Mouse (Mus musculus): ENCODE results near the gene Kynu. TPM values are rescaled to one million over a fixed set of nuclear protein-coding genes. Genes with fewer than 3 reads are reported as not detected.

Gene Kynu
- polyA plus RNA-seq, 1 experiment from 2014 or later: 1.5 TPM

DNA sequence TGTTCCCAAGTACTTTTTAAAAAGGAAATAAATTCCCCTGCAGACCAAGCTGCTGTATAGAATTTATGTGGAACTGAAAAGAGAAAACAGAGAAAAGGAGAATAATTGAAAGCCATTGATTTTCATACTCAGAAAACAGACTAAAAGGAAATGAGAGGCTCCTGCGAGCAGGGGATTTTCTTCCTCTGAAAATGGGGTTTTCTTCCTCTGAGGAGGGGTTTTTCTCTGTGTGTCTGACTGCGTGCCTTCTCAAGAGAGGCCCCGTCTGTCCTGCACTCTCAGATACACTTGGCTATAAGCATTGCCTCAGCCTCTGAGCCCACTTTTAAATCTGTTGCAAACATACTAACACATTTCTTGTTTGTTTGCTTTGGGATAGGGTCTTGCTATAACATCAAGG, 1.9 kb downstream of the Kynu start:
- DNase-seq (ENCODE audit: low spot score) (no peak), ATAC-seq (ENCODE audit: low FRiP score) (no peak)
- Histone ChIP-seq H3K9ac (ENCODE audit: low read depth, low read length) (no peak overlapping the region), H3K4me1 (replicated peaks; ENCODE audit: control insufficient read depth, insufficient read depth, low read length) (no peaks in the 10 kb centered on the region), H3K4me2 (replicated peaks; ENCODE audit: low read depth, low read length) (no peak overlapping the region), H3K4me3 (ENCODE audit: low read depth, low read length) (no peak overlapping the region), H3K9me3 (ENCODE audit: control insufficient read depth, low read length) (no peaks in the 10 kb centered on the region), H3K27ac (ENCODE audit: low read depth, low read length) (no peak overlapping the region), H3K36me3 (ENCODE audit: control insufficient read depth, insufficient read depth, low read length) (no peaks in the 10 kb centered on the region), H3K27me3 (ENCODE audit: control insufficient read depth, insufficient read depth, low read length) (no peaks in the 10 kb centered on the region)
- 88% methylated on average over 3 of the region's 3 CpGs for WGBS

GRCm38 (mm10) chr2:43561209-43561608, 6.1 kb downstream of the Kynu start:
- Histone ChIP-seq H3K27ac (ENCODE audit: low read depth, low read length) (no peak overlapping the region), H3K4me3 (ENCODE audit: low read depth, low read length) (no peak overlapping the region), H3K4me1 (replicated peaks; ENCODE audit: control insufficient read depth, insufficient read depth, low read length) (no peaks in the 10 kb centered on the region), H3K4me2 (replicated peaks; ENCODE audit: low read depth, low read length) (no peak overlapping the region), H3K9me3 (ENCODE audit: control insufficient read depth, low read length) (no peaks in the 10 kb centered on the region), H3K9ac (ENCODE audit: low read depth, low read length) (no peak overlapping the region), H3K27me3 (ENCODE audit: control insufficient read depth, insufficient read depth, low read length) (no peaks in the 10 kb centered on the region), H3K36me3 (ENCODE audit: control insufficient read depth, insufficient read depth, low read length) (no peaks in the 10 kb centered on the region)
- DNase-seq (ENCODE audit: low spot score) (no peak), ATAC-seq (ENCODE audit: low FRiP score) (no peak)
- 92% methylated on average over 3 of the region's 3 CpGs for WGBS

- Histone ChIP-seq H3K9me3 (ENCODE audit: control insufficient read depth, low read length) (no peaks in the 10 kb centered on the region), H3K27ac (ENCODE audit: low read depth, low read length) (no peak overlapping the region), H3K4me3 (ENCODE audit: low read depth, low read length) (no peak overlapping the region), H3K9ac (ENCODE audit: low read depth, low read length) (no peak overlapping the region), H3K4me1 (replicated peaks; ENCODE audit: control insufficient read depth, insufficient read depth, low read length) (no peaks in the 10 kb centered on the region), H3K4me2 (replicated peaks; ENCODE audit: low read depth, low read length) (no peak overlapping the region), H3K27me3 (ENCODE audit: control insufficient read depth, insufficient read depth, low read length) (no peaks in the 10 kb centered on the region), H3K36me3 (ENCODE audit: control insufficient read depth, insufficient read depth, low read length) (no peaks in the 10 kb centered on the region)
- ATAC-seq (ENCODE audit: low FRiP score) (no peak), DNase-seq (ENCODE audit: low spot score) (no peak)
- 93% methylated on average over 9 of the region's 9 CpGs for WGBS
Observed at GRCm38 (mm10) chr2:43562779-43563178, 7.7 kb downstream of the Kynu start.

DNA sequence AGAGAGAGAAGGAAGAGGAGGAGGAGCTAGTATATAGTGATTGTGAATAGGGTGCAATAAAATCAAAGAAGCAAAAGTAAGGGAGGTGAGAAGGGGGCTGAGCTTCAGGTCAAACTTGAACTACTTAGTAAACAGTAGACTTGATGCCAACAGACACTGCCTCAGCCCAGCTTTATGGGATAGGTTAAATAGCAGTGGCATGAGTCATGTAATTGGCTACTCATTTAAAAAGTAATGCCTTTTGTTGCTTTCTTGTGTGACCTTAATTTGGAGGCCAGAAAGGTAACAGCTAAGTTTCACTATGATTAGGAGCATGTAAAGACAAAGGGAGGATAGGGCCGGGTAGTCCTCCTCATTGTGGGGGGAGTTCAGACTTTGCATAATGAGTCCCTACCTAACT, 13.3 kb downstream of the Kynu start:
- H3K9me3 ChIP-seq (ENCODE audit: control insufficient read depth, low read length): no peaks in the 10 kb centered on the region
- no peak overlapping the region for H3K4me2 ChIP-seq (replicated peaks; ENCODE audit: low read depth, low read length)
- H3K9ac ChIP-seq (ENCODE audit: low read depth, low read length): no peak overlapping the region
- H3K4me3 ChIP-seq (ENCODE audit: low read depth, low read length): no peak overlapping the region
- no peaks in the 10 kb centered on the region for H3K36me3 ChIP-seq (ENCODE audit: control insufficient read depth, insufficient read depth, low read length)
- DNase-seq (ENCODE audit: low spot score): no peak
- ATAC-seq (ENCODE audit: low FRiP score): no peak
- no peaks in the 10 kb centered on the region for H3K4me1 ChIP-seq (replicated peaks; ENCODE audit: control insufficient read depth, insufficient read depth, low read length)
- no peaks in the 10 kb centered on the region for H3K27me3 ChIP-seq (ENCODE audit: control insufficient read depth, insufficient read depth, low read length)
- H3K27ac ChIP-seq (ENCODE audit: low read depth, low read length): no peak overlapping the region
- 86% methylated on average over 1 of the region's 1 CpGs for WGBS

DNA sequence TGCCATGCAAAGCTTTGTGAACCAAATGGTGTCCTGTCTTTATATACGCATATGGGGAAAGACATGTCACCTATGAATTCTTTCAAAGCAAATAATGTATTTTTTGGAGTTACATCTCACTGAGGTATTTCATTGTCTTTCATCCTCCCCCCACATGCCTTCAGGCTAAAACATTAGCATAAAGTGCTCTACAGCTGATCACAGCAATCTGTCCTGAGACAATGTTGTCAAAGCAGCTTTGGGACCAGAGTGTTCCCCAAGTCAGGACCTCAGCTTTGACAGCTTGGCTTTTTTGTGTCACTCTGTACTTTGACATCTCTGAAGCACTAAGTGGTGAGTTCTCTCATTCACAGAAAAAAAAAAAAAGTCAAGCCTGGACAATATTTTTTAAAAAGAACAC, 18.4 kb downstream of the Kynu start:
- Histone ChIP-seq H3K9ac (ENCODE audit: low read depth, low read length) (no peak overlapping the region), H3K27ac (ENCODE audit: low read depth, low read length) (no peak overlapping the region), H3K4me3 (ENCODE audit: low read depth, low read length) (no peak overlapping the region), H3K4me1 (replicated peaks; ENCODE audit: control insufficient read depth, insufficient read depth, low read length) (no peaks in the 10 kb centered on the region), H3K4me2 (replicated peaks; ENCODE audit: low read depth, low read length) (no peak overlapping the region), H3K27me3 (ENCODE audit: control insufficient read depth, insufficient read depth, low read length) (no peaks in the 10 kb centered on the region), H3K9me3 (ENCODE audit: control insufficient read depth, low read length) (no peaks in the 10 kb centered on the region), H3K36me3 (ENCODE audit: control insufficient read depth, insufficient read depth, low read length) (no peaks in the 10 kb centered on the region)
- DNase-seq (ENCODE audit: low spot score) (no peak), ATAC-seq (ENCODE audit: low FRiP score) (0 out of 2 replicates have a peak, but pooled peaks have one; percentile 54)
- 79% methylated on average over 1 of the region's 1 CpGs for WGBS

DNA sequence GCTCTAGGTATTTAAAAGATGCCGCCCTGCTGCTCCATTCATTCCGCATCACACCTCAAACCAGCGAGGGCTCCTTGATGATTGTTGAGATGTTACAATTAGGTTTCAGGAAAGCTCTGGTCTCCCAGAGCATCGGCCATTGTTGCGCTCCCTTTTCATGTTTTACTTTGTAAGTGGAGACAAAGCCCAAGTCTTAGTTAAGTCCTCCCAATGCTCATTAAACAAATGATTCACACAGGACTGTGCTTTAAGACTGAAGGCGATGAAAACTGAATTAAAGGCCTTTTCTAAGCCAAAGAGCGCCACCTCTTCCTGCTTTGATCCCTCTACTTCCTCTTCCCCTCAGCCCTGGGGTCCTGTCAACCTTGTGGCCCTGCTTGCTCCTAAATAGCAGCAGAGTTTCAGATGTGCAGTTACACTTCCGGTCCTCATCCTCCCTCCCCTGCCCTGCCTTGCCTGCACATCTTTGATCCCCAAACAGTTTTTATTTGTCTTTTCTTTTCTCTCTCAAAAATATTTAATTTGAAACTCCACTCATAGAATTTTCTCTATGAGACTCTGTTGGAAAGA, 28.2 kb downstream of the Kynu start:
- DNase-seq (ENCODE audit: low spot score): no peak
- ATAC-seq (ENCODE audit: low FRiP score): no peak
- Histone ChIP-seq H3K36me3 (ENCODE audit: control insufficient read depth, insufficient read depth, low read length) (no peaks in the 10 kb centered on the region), H3K4me2 (replicated peaks; ENCODE audit: low read depth, low read length) (no peak overlapping the region), H3K4me3 (ENCODE audit: low read depth, low read length) (no peak overlapping the region), H3K4me1 (replicated peaks; ENCODE audit: control insufficient read depth, insufficient read depth, low read length) (no peaks in the 10 kb centered on the region), H3K9me3 (ENCODE audit: control insufficient read depth, low read length) (no peaks in the 10 kb centered on the region), H3K9ac (ENCODE audit: low read depth, low read length) (no peak overlapping the region), H3K27me3 (ENCODE audit: control insufficient read depth, insufficient read depth, low read length) (no peaks in the 10 kb centered on the region), H3K27ac (ENCODE audit: low read depth, low read length) (no peak overlapping the region)
- WGBS: 34% methylated on average over 8 of the region's 8 CpGs

DNA sequence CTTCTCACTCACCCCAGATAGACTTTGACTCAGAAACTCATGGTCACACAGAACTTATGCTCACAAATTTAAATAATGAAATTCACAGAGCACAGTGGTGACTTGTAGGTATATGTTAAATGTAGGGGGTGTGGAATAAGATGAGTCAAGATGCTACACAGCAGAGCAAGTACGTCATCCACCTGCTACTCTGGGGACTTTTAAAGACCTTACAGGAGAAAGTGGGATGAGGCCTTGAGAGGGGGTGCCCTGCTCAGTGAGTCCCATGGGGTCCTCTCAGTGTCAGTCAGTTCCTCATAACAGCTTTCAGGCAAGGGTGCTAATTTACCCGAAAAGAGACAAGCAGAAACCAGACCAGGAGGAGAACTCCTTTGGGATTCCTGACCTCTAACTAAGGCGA, 30.4 kb downstream of the Kynu start:
- H3K4me2 ChIP-seq (replicated peaks; ENCODE audit: low read depth, low read length): no peak overlapping the region
- no peaks in the 10 kb centered on the region for H3K9me3 ChIP-seq (ENCODE audit: control insufficient read depth, low read length)
- no peak overlapping the region for H3K4me3 ChIP-seq (ENCODE audit: low read depth, low read length)
- no peaks in the 10 kb centered on the region for H3K4me1 ChIP-seq (replicated peaks; ENCODE audit: control insufficient read depth, insufficient read depth, low read length)
- ATAC-seq (ENCODE audit: low FRiP score) (no peak), DNase-seq (ENCODE audit: low spot score) (no peak)
- no peak overlapping the region for H3K27ac ChIP-seq (ENCODE audit: low read depth, low read length)
- H3K36me3 ChIP-seq (ENCODE audit: control insufficient read depth, insufficient read depth, low read length): no peaks in the 10 kb centered on the region
- H3K27me3 ChIP-seq (ENCODE audit: control insufficient read depth, insufficient read depth, low read length): no peaks in the 10 kb centered on the region
- WGBS: 86% methylated on average over 3 of the region's 3 CpGs
- H3K9ac ChIP-seq (ENCODE audit: low read depth, low read length): no peak overlapping the region

DNA sequence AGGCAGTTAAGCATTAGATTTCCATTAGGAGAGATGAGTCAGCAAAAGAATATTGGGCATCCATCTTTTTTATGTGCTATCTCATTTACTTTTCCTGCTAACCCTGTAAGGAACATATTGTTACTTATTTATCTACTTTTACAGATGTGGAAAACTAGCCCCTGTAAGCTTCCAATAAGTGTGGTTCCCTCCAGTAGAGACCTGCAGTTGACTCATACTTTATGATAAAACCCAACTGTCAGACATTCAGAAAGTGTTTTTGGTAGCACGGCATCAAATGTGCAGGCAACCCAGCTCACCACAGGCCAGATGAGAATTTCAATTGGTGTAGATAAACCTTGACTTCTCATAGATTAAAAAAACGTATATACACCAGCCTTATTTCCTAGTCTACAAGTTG, 32.7 kb downstream of the Kynu start:
- DNase-seq (ENCODE audit: low spot score): no peak
- H3K4me1 ChIP-seq (replicated peaks; ENCODE audit: control insufficient read depth, insufficient read depth, low read length): no peaks in the 10 kb centered on the region
- no peaks in the 10 kb centered on the region for H3K36me3 ChIP-seq (ENCODE audit: control insufficient read depth, insufficient read depth, low read length)
- no peaks in the 10 kb centered on the region for H3K27me3 ChIP-seq (ENCODE audit: control insufficient read depth, insufficient read depth, low read length)
- H3K27ac ChIP-seq (ENCODE audit: low read depth, low read length): no peak overlapping the region
- ATAC-seq (ENCODE audit: low FRiP score): no peak
- no peaks in the 10 kb centered on the region for H3K9me3 ChIP-seq (ENCODE audit: control insufficient read depth, low read length)
- WGBS: 85% methylated on average over 2 of the region's 2 CpGs
- H3K4me3 ChIP-seq (ENCODE audit: low read depth, low read length): no peak overlapping the region
- H3K9ac ChIP-seq (ENCODE audit: low read depth, low read length): no peak overlapping the region
- no peak overlapping the region for H3K4me2 ChIP-seq (replicated peaks; ENCODE audit: low read depth, low read length)

GRCm38 (mm10) chr2:43592001-43592704, 37.0 kb downstream of the Kynu start:
- Histone ChIP-seq H3K27me3 (ENCODE audit: control insufficient read depth, insufficient read depth, low read length) (no peaks in the 10 kb centered on the region), H3K9me3 (ENCODE audit: control insufficient read depth, low read length) (no peaks in the 10 kb centered on the region), H3K27ac (ENCODE audit: low read depth, low read length) (no peak overlapping the region), H3K9ac (ENCODE audit: low read depth, low read length) (no peak overlapping the region), H3K4me2 (replicated peaks; ENCODE audit: low read depth, low read length) (no peak overlapping the region), H3K36me3 (ENCODE audit: control insufficient read depth, insufficient read depth, low read length) (no peaks in the 10 kb centered on the region), H3K4me3 (ENCODE audit: low read depth, low read length) (no peak overlapping the region), H3K4me1 (replicated peaks; ENCODE audit: control insufficient read depth, insufficient read depth, low read length) (no peaks in the 10 kb centered on the region)
- no peak for ATAC-seq (ENCODE audit: low FRiP score)
- whole genome bisulfite sequencing: 70% methylated on average over 1 of the region's 1 CpGs
- no peak for DNase-seq (ENCODE audit: low spot score)
